Mouse (Mus musculus) urinary bladder, postnatal 0 days (tissue): ENCODE results near the gene Gm9507. TPM values are rescaled to one million over a fixed set of nuclear protein-coding genes. Genes with fewer than 3 reads are reported as not detected.

Experiments used
- polyA plus RNA-seq: library from polyadenylated mRNA; unstranded; fragments of >200 nt; fragmentation: Nextera tagmentation; extraction: Ambion mirVana; gene quantifications from 2 replicates; pipeline ENCODE4 v1.2.1, GENCODE M21; 2015

Gene Gm9507
- polyA plus RNA-seq = not detected in 2 replicates

GRCm38 (mm10) chr10:77811743-77812142, at the start of gene Gm9507:
Gm9507 (minus strand) TSS chr10:77811843.

GRCm38 (mm10) chr10:77852559-77852958, 40.9 kb upstream of the Gm9507 start, which contains the start of gene Gm10318:
Gm10318 (plus strand) TSS chr10:77852859.

GRCm38 (mm10) chr10:77846503-77846902, 34.9 kb upstream of the Gm9507 start, which contains the start of gene Gm36176:
Gm36176 (plus strand) TSS chr10:77846803.

GRCm38 (mm10) chr10:77835647-77836046, 24.0 kb upstream of the Gm9507 start, which contains the start of gene Krtap10-10:
Krtap10-10 (plus strand) TSS chr10:77835947.

GRCm38 (mm10) chr10:77826951-77827350, 15.3 kb upstream of the Gm9507 start, which contains the start of gene Krtap10-4:
Krtap10-4 (minus strand) TSS chr10:77827095.

GRCm38 (mm10) chr10:77814382-77814781, 2.7 kb upstream of the Gm9507 start, which contains the start of gene Gm2696:
Gm2696 (plus strand) TSS chr10:77814682.

GRCm38 (mm10) chr10:77798921-77799508, 12.6 kb downstream of the Gm9507 start, which contains the start of gene Gm19668:
Gm19668 (minus strand) TSS chr10:77799133.

GRCm38 (mm10) chr10:77794976-77795375, 16.7 kb downstream of the Gm9507 start, which contains the start of gene Gm9639:
Gm9639 (minus strand) TSS chr10:77795076.

GRCm38 (mm10) chr10:77787876-77788275, 23.8 kb downstream of the Gm9507 start, which contains the start of gene Gm7137:
Gm7137 (minus strand) TSS chr10:77788200.

GRCm38 (mm10) chr10:77782442-77782841, 29.2 kb downstream of the Gm9507 start, which contains the start of gene Gm3250:
Gm3250 (minus strand) TSS chr10:77782542.

GRCm38 (mm10) chr10:77776844-77777243, 34.8 kb downstream of the Gm9507 start, which contains the start of gene Gm7138:
Gm7138 (minus strand) TSS chr10:77776944.

GRCm38 (mm10) chr10:77771225-77771624, 40.4 kb downstream of the Gm9507 start, which contains the start of gene Gm3238:
Gm3238 (minus strand) TSS chr10:77771325.

Other genes with a start within 250 kb of the Gm9507 start
- gene Pttg1ip, start 230.1 kb downstream of the Gm9507 start, polyA plus RNA-seq = 150 and 154 TPM in 2 replicates
- 184 and 190 TPM in 2 replicates for gene Sumo3, start 205.7 kb downstream of the Gm9507 start, polyA plus RNA-seq
- gene Gm49325, start 205.6 kb downstream of the Gm9507 start, polyA plus RNA-seq = 5.7 and 21.3 TPM in 2 replicates
- gene Ube2g2, start 189.6 kb downstream of the Gm9507 start, polyA plus RNA-seq = 59.0 and 62.6 TPM in 2 replicates
- 0.39 and 0.67 TPM in 2 replicates for gene Tspear, start 125.3 kb downstream of the Gm9507 start, polyA plus RNA-seq
- gene Gm19402, start 121.1 kb downstream of the Gm9507 start, polyA plus RNA-seq = not detected in 2 replicates
- gene Gm9508, start 114.6 kb downstream of the Gm9507 start, polyA plus RNA-seq = not detected in 2 replicates
- gene Gm10272, start 105.2 kb downstream of the Gm9507 start, polyA plus RNA-seq = not detected in 2 replicates
- not detected in 2 replicates for gene Gm10024, start 100.4 kb downstream of the Gm9507 start, polyA plus RNA-seq
- not detected in 2 replicates for gene Gm10142, start 96.0 kb downstream of the Gm9507 start, polyA plus RNA-seq
- not detected in 2 replicates for gene Krtap12-1, start 91.2 kb downstream of the Gm9507 start, polyA plus RNA-seq
- gene Gm10100, start 85.4 kb downstream of the Gm9507 start, polyA plus RNA-seq = not detected in 2 replicates
- gene Gm18596, start 69.2 kb downstream of the Gm9507 start, polyA plus RNA-seq = not detected in 2 replicates
- gene Gm9736, start 60.5 kb downstream of the Gm9507 start, polyA plus RNA-seq = not detected in 2 replicates
- not detected in 2 replicates for gene Gm3233, start 52.2 kb downstream of the Gm9507 start, polyA plus RNA-seq
- not detected in 2 replicates for gene Gm3238, start 40.5 kb downstream of the Gm9507 start, polyA plus RNA-seq
- not detected in 2 replicates for gene Gm7138, start 34.9 kb downstream of the Gm9507 start, polyA plus RNA-seq
- not detected in 2 replicates for gene Gm3250, start 29.3 kb downstream of the Gm9507 start, polyA plus RNA-seq
- gene Gm7137, start 23.6 kb downstream of the Gm9507 start, polyA plus RNA-seq = not detected in 2 replicates
- gene Gm9639, start 16.8 kb downstream of the Gm9507 start, polyA plus RNA-seq = not detected in 2 replicates
- gene Gm19668, start 12.7 kb downstream of the Gm9507 start, polyA plus RNA-seq = not detected in 2 replicates
- not detected in 2 replicates for gene Gm2696, start 2.8 kb upstream of the Gm9507 start, polyA plus RNA-seq
- not detected in 2 replicates for gene Krtap10-4, start 15.3 kb upstream of the Gm9507 start, polyA plus RNA-seq
- not detected in 2 replicates for gene Krtap10-10, start 24.1 kb upstream of the Gm9507 start, polyA plus RNA-seq
- gene Gm36176, start 35.0 kb upstream of the Gm9507 start, polyA plus RNA-seq = not detected in 2 replicates
- not detected in 2 replicates for gene Gm10318, start 41.0 kb upstream of the Gm9507 start, polyA plus RNA-seq
- gene Gm3285, start 50.1 kb upstream of the Gm9507 start, polyA plus RNA-seq = not detected in 2 replicates
- 7.1 and 7.6 TPM in 2 replicates for gene Lrrc3, start 90.7 kb upstream of the Gm9507 start, polyA plus RNA-seq
- 0.27 and 0.58 TPM in 2 replicates for gene Trpm2, start 158.7 kb upstream of the Gm9507 start, polyA plus RNA-seq
- 14.8 and 17.2 TPM in 2 replicates for gene 1810043G02Rik, start 166.7 kb upstream of the Gm9507 start, polyA plus RNA-seq
- 83.0 and 103 TPM in 2 replicates for gene Pfkl, start 198.2 kb upstream of the Gm9507 start, polyA plus RNA-seq
- gene Dnmt3l, start 230.1 kb upstream of the Gm9507 start, polyA plus RNA-seq = 8.0 and 8.3 TPM in 2 replicates
- gene Aire, start 231.8 kb upstream of the Gm9507 start, polyA plus RNA-seq = 0.53 and 0.64 TPM in 2 replicates